Mouse (Mus musculus) CH12.LX (cell line): Measurements from ENCODE around the gene Scpep1. TPM values are rescaled to one million over a fixed set of nuclear protein-coding genes. Genes with fewer than 3 reads are reported as not detected.

Experiments used
- DNase-seq: peaks from one replicate; pipeline ENCODE4 v3.0.0-alpha.2; 2013; ENCODE audit errors: extremely low read depth
- H3K27ac ChIP-seq: 2 replicates; pipeline ENCODE4 v1.5.1; 2012; ENCODE audit warnings: low read depth, mild to moderate bottlenecking, control low read depth, moderate library complexity; ENCODE audit not compliant: insufficient read depth
- H3K27me3 ChIP-seq: replicated peaks from 2 replicates; pipeline ENCODE3; 2012; ENCODE audit warnings: inconsistent platforms
- H3K36me3 ChIP-seq, 2 experiments: replicated peaks in 1 of 2; 2 replicates each; pipeline versions ENCODE3 to v1.6.1; 2012; ENCODE audit warnings: inconsistent platforms in 1 of 2, low read length in 1 of 2, mild to moderate bottlenecking in 1 of 2, mixed read lengths in 1 of 2, moderate library complexity in 1 of 2; ENCODE audit not compliant: control insufficient read depth in 1 of 2, insufficient read depth in 1 of 2
- H3K4me1 ChIP-seq, 2 experiments: 2 replicates each; pipeline ENCODE4 v1.6.1; 2012; ENCODE audit warnings: inconsistent platforms in 1 of 2, moderate library complexity in 1 of 2; ENCODE audit not compliant: insufficient read depth in 2 of 2, control insufficient read depth in 1 of 2
- H3K4me2 ChIP-seq: 2 replicates; pipeline ENCODE4 v1.6.1; 2012; ENCODE audit warnings: low read depth, mild to moderate bottlenecking, control low read depth; ENCODE audit not compliant: poor library complexity, insufficient read depth, severe bottlenecking
- H3K4me3 ChIP-seq, 3 experiments: fragments of 150-350 bp in 1 of 3; sonication (generic) in 1 of 3; replicated peaks in 1 of 3; 2 replicates each; pipeline versions ENCODE3 to v1.5.1; 2011 to 2012; ENCODE audit warnings: low read depth in 2 of 3, low read length in 2 of 3, mild to moderate bottlenecking in 2 of 3, moderate library complexity in 2 of 3, control low read depth in 1 of 3, improper control_type of control experiment in 1 of 3, inconsistent platforms in 1 of 3, mixed read lengths in 1 of 3; ENCODE audit not compliant: poor library complexity in 1 of 3
- H3K79me2 ChIP-seq: replicated peaks from 2 replicates; pipeline ENCODE4 v1.6.1; 2012; ENCODE audit warnings: mild to moderate bottlenecking, moderate library complexity; ENCODE audit not compliant: control insufficient read depth, poor library complexity, insufficient read depth, severe bottlenecking; ENCODE audit errors: extremely low read depth
- H3K9ac ChIP-seq: 2 replicates; pipeline ENCODE4 v1.6.1; 2012; ENCODE audit warnings: low read depth, mild to moderate bottlenecking, control low read depth, moderate library complexity; ENCODE audit not compliant: insufficient read depth
- H3K9me3 ChIP-seq: replicated peaks from 2 replicates; pipeline ENCODE3; 2012; ENCODE audit warnings: low read length, inconsistent platforms, mixed read lengths
- BHLHE40 ChIP-seq: IDR thresholded peaks from 2 replicates; pipeline ENCODE4 v1.6.1; 2011; ENCODE audit warnings: mild to moderate bottlenecking, low read depth, low read length, improper control_type of control experiment
- CHD1 ChIP-seq: IDR thresholded peaks from 2 replicates; pipeline ENCODE4 v1.6.1; 2012; ENCODE audit warnings: low read depth, low read length, improper control_type of control experiment, inconsistent platforms
- CHD2 ChIP-seq: IDR thresholded peaks from 2 replicates; pipeline ENCODE4 v1.6.1; 2011; ENCODE audit warnings: low read length, improper control_type of control experiment
- E2F4 ChIP-seq: IDR thresholded peaks from 2 replicates; pipeline ENCODE4 v1.6.1; 2011; ENCODE audit warnings: low read depth, low read length, improper control_type of control experiment; ENCODE audit not compliant: insufficient replicate concordance
- EP300 ChIP-seq: IDR thresholded peaks from 2 replicates; pipeline ENCODE4 v1.6.1; 2011; ENCODE audit warnings: low read length, improper control_type of control experiment
- ETS1 ChIP-seq: conservative IDR thresholded peaks from 2 replicates; pipeline ENCODE4 v1.6.1; 2012; ENCODE audit warnings: low read depth, mild to moderate bottlenecking, inconsistent platforms, low read length, improper control_type of control experiment, moderate library complexity
- GABPA ChIP-seq: IDR thresholded peaks from 2 replicates; pipeline ENCODE4 v1.6.1; 2012; ENCODE audit warnings: low read depth, low read length, improper control_type of control experiment, inconsistent platforms; ENCODE audit not compliant: insufficient replicate concordance
- HCFC1 ChIP-seq: IDR thresholded peaks from 2 replicates; pipeline ENCODE4 v1.6.1; 2012; ENCODE audit warnings: low read depth, mild to moderate bottlenecking, inconsistent platforms, low read length, improper control_type of control experiment
- IRF4 ChIP-seq: IDR thresholded peaks from 2 replicates; pipeline ENCODE4 v1.6.1; 2014; ENCODE audit warnings: low read depth, mild to moderate bottlenecking, inconsistent platforms, low read length, improper control_type of control experiment
- JUN ChIP-seq: IDR thresholded peaks from 2 replicates; pipeline ENCODE4 v1.6.1; 2011; ENCODE audit warnings: low read depth, mild to moderate bottlenecking, low read length, improper control_type of control experiment, moderate library complexity; ENCODE audit not compliant: insufficient read depth
- MEF2A ChIP-seq: IDR thresholded peaks from 2 replicates; pipeline ENCODE4 v1.6.1; 2014; ENCODE audit warnings: low read depth, mild to moderate bottlenecking, inconsistent platforms, low read length, improper control_type of control experiment, borderline replicate concordance
- MXI1 ChIP-seq: IDR thresholded peaks from 2 replicates; pipeline ENCODE4 v1.6.1; 2011; ENCODE audit warnings: mild to moderate bottlenecking, low read depth, low read length, improper control_type of control experiment
- MYC ChIP-seq: IDR thresholded peaks from 2 replicates; pipeline ENCODE4 v1.6.1; 2011; ENCODE audit warnings: low read depth, mild to moderate bottlenecking, improper control_type of control experiment, low read length
- NELFE ChIP-seq: IDR thresholded peaks from 2 replicates; pipeline ENCODE4 v1.6.1; 2011; ENCODE audit warnings: low read depth, low read length, improper control_type of control experiment
- PAX5 ChIP-seq: IDR thresholded peaks from 2 replicates; pipeline ENCODE4 v1.6.1; 2012; ENCODE audit warnings: low read length, inconsistent platforms, mixed read lengths
- RAD21 ChIP-seq: IDR thresholded peaks from 2 replicates; pipeline ENCODE4 v1.6.1; 2011; ENCODE audit warnings: low read depth, mild to moderate bottlenecking, low read length, improper control_type of control experiment, moderate library complexity
- SIN3A ChIP-seq: IDR thresholded peaks from 2 replicates; pipeline ENCODE4 v1.6.1; 2012; ENCODE audit warnings: low read length, improper control_type of control experiment, inconsistent platforms
- TCF12 ChIP-seq: IDR thresholded peaks from 2 replicates; pipeline ENCODE4 v1.6.1; 2014; ENCODE audit warnings: low read depth, mild to moderate bottlenecking, inconsistent platforms, low read length, improper control_type of control experiment
- USF2 ChIP-seq: conservative IDR thresholded peaks from 2 replicates; pipeline ENCODE4 v1.6.1; 2011; ENCODE audit warnings: low read depth, low read length, improper control_type of control experiment
- ZMIZ1 ChIP-seq: IDR thresholded peaks from 2 replicates; pipeline ENCODE4 v1.6.1; 2012; ENCODE audit warnings: low read depth, mild to moderate bottlenecking, inconsistent platforms, low read length, improper control_type of control experiment
- dilution Hi-C: fragments of 300-500 bp; cut with MboI; formaldehyde crosslinking; loops from 2 replicates; pipeline ENCODE4 v1.14.3; 2020; ENCODE audit warnings: low sequenced_read_pairs; ENCODE audit not compliant: extremely low pct_unique_long_range_greater_than_20kb, extremely low pct_ligation_motif_present
- in situ Hi-C: fragments of 300-500 bp; cut with MboI; formaldehyde crosslinking; loops from 3 replicates; pipeline ENCODE4 v1.14.3; 2019; ENCODE audit warnings: low sequenced_read_pairs, low pct_ligation_motif_present, low pct_unique_long_range_greater_than_20kb, mixed read lengths
- polyA plus RNA-seq: library from polyadenylated mRNA; unstranded; fragments of >175 nt; gene quantifications from 2 replicates; pipeline ENCODE4 v1.2.1, GENCODE M21; 2012; ENCODE audit warnings: low read depth; ENCODE audit not compliant: insufficient read length
- total RNA-seq, 2 experiments: library from RNA; depleted of rRNA; stranded (reverse); fragments of 300-350 nt in 1 of 2; fragments of >200 nt in 1 of 2; gene quantifications; 2 replicates each; pipeline ENCODE4 v1.2.3; 2012 to 2014

The Scpep1 gene
- total and polyA plus RNA-seq, 3 experiments = 84.5 to 210 (median 121) TPM

DNA sequence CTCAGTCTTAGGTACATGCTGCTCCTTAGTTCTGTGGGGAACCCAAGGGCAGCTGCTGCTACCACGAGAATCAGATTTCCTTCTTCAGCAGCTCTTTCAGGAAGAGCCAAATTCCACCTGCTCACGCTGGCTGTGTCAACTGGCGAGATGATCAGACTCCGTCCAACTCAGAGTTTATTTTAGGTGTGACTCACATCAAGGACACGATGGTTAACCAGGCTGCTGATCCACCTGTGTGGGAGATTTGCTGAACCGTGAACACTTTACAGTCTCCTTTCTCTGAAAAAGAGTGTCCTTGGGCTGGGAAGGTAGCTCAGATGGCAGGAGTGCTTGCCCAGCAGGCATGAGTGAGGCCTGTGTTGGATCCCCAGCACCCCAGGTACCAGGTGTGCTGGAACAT is 52.5 kb downstream of the Scpep1 start:
- no peak overlapping the region for H3K9ac ChIP-seq
- H3K4me1 ChIP-seq = peaks cover 5 to 14% of the 10 kb centered on the region in 2 experiments; a peak in 3 of 4 replicates
- H3K27me3 ChIP-seq = no peaks in the 10 kb centered on the region
- TF ChIP-seq BHLHE40 (no peak), CHD1 (no peak), EP300 (no peak), MEF2A (no peak)
- dilution Hi-C loops (no loop called here), in situ Hi-C loops (no loop called here)
- no peaks in the 10 kb centered on the region for H3K79me2 ChIP-seq
- H3K9me3 ChIP-seq = no peaks in the 10 kb centered on the region
- no peak overlapping the region for H3K4me2 ChIP-seq
- no peaks in the 10 kb centered on the region for H3K36me3 ChIP-seq
- no peak for DNase-seq
- H3K27ac ChIP-seq = no peak overlapping the region
- H3K4me3 ChIP-seq = no peak overlapping the region

- no peak for DNase-seq
- Histone ChIP-seq H3K27ac (no peak overlapping the region), H3K4me2 (no peak overlapping the region), H3K9ac (no peak overlapping the region), H3K4me1 (peaks cover 5 to 14% of the 10 kb centered on the region in 2 experiments; a peak in 3 of 4 replicates), H3K79me2 (no peaks in the 10 kb centered on the region), H3K36me3 (no peaks in the 10 kb centered on the region), H3K9me3 (no peaks in the 10 kb centered on the region), H3K27me3 (no peaks in the 10 kb centered on the region), H3K4me3 (no peak overlapping the region)
- TF ChIP-seq EP300 (no peak), MEF2A (no peak), PAX5 (no peak), ZMIZ1 (no peak), JUN (no peak), SIN3A (no peak), MXI1 (no peak), CHD2 (no peak), USF2 (no peak), RAD21 (no peak), GABPA (no peak), NELFE (no peak), E2F4 (no peak), HCFC1 (no peak), IRF4 (no peak), MYC (no peak), ETS1 (no peak), TCF12 (no peak)
- in situ Hi-C loops (no loop called here), dilution Hi-C loops (no loop called here)
These were observed 53.9 kb downstream of the Scpep1 start for GRCm38 (mm10) chr11:88901341-88901802.
